Mouse (Mus musculus): Measurements from ENCODE around the gene Ifnz.
"Not testable (repeated sequence)": the region's sequence is repeated elsewhere in the genome, so short reads cannot be mapped to it uniquely, and the experiment has no call there.

DNA sequence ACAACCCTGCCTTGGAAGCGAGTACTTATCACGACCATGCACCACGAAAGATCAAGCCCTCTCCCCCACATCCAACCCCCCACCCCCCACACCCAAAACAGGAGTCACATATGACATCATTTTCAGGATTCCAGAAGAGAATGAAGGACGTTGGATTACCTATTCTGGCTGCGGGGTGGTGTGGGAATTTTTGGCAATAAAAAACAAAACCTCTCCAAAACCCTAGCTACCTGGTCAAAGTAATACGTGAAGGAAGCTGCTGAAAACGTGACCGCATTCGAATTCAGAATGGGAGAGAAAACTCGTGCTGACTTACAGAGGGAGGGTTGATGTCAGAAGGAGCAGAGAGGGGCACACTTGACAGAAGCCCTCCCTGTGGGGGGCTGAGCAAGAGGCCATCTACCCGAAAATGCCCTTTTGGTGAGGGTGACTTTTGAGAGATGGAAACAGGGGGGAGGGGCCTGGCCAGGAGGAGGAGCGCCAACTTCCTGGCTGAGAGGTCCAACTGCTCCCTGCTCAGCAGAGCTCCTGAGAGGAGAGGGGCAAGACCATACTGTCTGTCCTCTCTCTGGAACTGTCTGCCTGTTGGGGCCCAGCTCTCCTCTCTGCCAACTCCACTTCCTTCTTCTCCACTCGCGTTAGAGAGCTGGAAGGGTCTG lies 22.2 kb upstream of the Ifnz start, which contains the start of gene Gm13283:
- TF ChIP-seq ZMIZ1 (IDR thresholded peaks at IDR 0.05; ENCODE audit: low read depth, low read length) (peak; percentile 32; the same call in 1 of the 2 replicates), BHLHE40 (IDR thresholded peaks at IDR 0.05; ENCODE audit: low read depth, low read length) (peak; percentile 34; the same call in 1 of the 2 replicates)
- TF ChIP-seq HCFC1 (IDR thresholded peaks at IDR 0.05; ENCODE audit: low read depth, low read length); CTCF (conservative IDR thresholded peaks at IDR 0.05 in 1 of 2, IDR thresholded peaks at IDR 0.05 in 1 of 2; ENCODE audit: low read depth in 2 of 2, low read length in 2 of 2); JUN (IDR thresholded peaks at IDR 0.05; ENCODE audit: insufficient read depth, low read depth, low read length); USF1 (IDR thresholded peaks at IDR 0.05; ENCODE audit: low read depth, low read length); POLR2AphosphoS2 (IDR thresholded peaks at IDR 0.05; ENCODE audit: low read depth, low read length); PAX5 (IDR thresholded peaks at IDR 0.05; ENCODE audit: low read length); NELFE (IDR thresholded peaks at IDR 0.05; ENCODE audit: low read depth, low read length); TBP (conservative IDR thresholded peaks at IDR 0.05; ENCODE audit: low read depth, low read length); EP300 (IDR thresholded peaks at IDR 0.05; ENCODE audit: low read length); POLR2A (IDR thresholded peaks at IDR 0.05; ENCODE audit: low read depth, low read length): not testable (repeated sequence)

Measured in CH12.LX (cell line).